Mouse (Mus musculus): Measurements from ENCODE around the gene Setd7.

- no peak for TF ChIP-seq POLR2A (IDR thresholded peaks at IDR 0.05; ENCODE audit: borderline replicate concordance, control insufficient read depth, low read depth, low read length)
- no peak for TF ChIP-seq CTCF (IDR thresholded peaks at IDR 0.05; ENCODE audit: control insufficient read depth, insufficient read depth, low read length)
Observed at GRCm38 (mm10) chr3:51554067-51554466, 6.6 kb downstream of the Setd7 start.
